Mouse (Mus musculus) heart, embryonic 12.5 days (tissue): Measurements from ENCODE around the gene Inhbb. TPM values are rescaled to one million over a fixed set of nuclear protein-coding genes. Genes with fewer than 3 reads are reported as not detected.

Experiments used
- ATAC-seq: fragments of 200-750 bp; cut with Nextera tagmentation; 2 replicates; pipeline ENCODE4 v1.8.0; 2017; ENCODE audit warnings: moderate TSS enrichment, moderate library complexity; ENCODE audit not compliant: insufficient number of reproducible peaks, low FRiP score
- H3K27ac ChIP-seq: fragments of 300-500 bp; sonication (generic); 2 replicates; pipeline ENCODE4 v1.5.1; 2016; ENCODE audit warnings: mild to moderate bottlenecking, moderate library complexity; ENCODE audit not compliant: poor library complexity, severe bottlenecking
- H3K27me3 ChIP-seq: fragments of 300-500 bp; sonication (generic); replicated peaks from 2 replicates; pipeline ENCODE4 v1.6.1; 2016; ENCODE audit warnings: mild to moderate bottlenecking, moderate library complexity
- H3K36me3 ChIP-seq: fragments of 300-500 bp; sonication (generic); 2 replicates; pipeline ENCODE4 v1.6.1; 2016; ENCODE audit warnings: mild to moderate bottlenecking, moderate library complexity
- H3K4me1 ChIP-seq: fragments of 300-500 bp; sonication (generic); replicated peaks from 2 replicates; pipeline ENCODE4 v1.6.1; 2016; ENCODE audit warnings: mild to moderate bottlenecking
- H3K4me2 ChIP-seq: fragments of 300-500 bp; sonication (generic); 2 replicates; pipeline ENCODE4 v1.6.1; 2016; ENCODE audit warnings: mild to moderate bottlenecking, moderate library complexity
- H3K4me3 ChIP-seq: fragments of 300-500 bp; sonication (generic); 2 replicates; pipeline ENCODE4 v1.5.1; 2016; ENCODE audit warnings: mild to moderate bottlenecking
- H3K9ac ChIP-seq: fragments of 300-500 bp; sonication (generic); 2 replicates; pipeline ENCODE4 v1.6.1; 2016; ENCODE audit warnings: mild to moderate bottlenecking, moderate library complexity
- H3K9me3 ChIP-seq: fragments of 300-500 bp; sonication (generic); replicated peaks from 2 replicates; pipeline ENCODE4 v1.6.1; 2016; ENCODE audit warnings: mild to moderate bottlenecking, moderate library complexity
- WGBS: fragments of 180-500 bp; shearing (Covaris S2); methylation state at CpG from one replicate; pipeline ENCODE4 v1.1.7; 2016; 5-methylcytosine and 5-hydroxymethylcytosine counted together
- polyA plus RNA-seq: library from polyadenylated mRNA; unstranded; fragments of >200 nt; fragmentation: Nextera tagmentation; extraction: Ambion mirVana; gene quantifications from 2 replicates; pipeline ENCODE4 v1.2.1, GENCODE M21; 2016

The Inhbb gene
- polyA plus RNA-seq, 1 experiment from 2014 or later, result 0.26 TPM

- 73% methylated on average over 5 of the region's 5 CpGs for WGBS
- no peak overlapping the region for H3K27ac ChIP-seq
- ATAC-seq, result no peak
- no peak overlapping the region for H3K4me3 ChIP-seq
- H3K9me3 ChIP-seq, result no peaks in the 10 kb centered on the region
- H3K36me3 ChIP-seq, result no peaks in the 10 kb centered on the region
- H3K4me2 ChIP-seq, result no peak overlapping the region
- no peak overlapping the region for H3K9ac ChIP-seq
- no peaks in the 10 kb centered on the region for H3K4me1 ChIP-seq
- peaks cover 9% of the 10 kb centered on the region; the same call in 1 of the 2 replicates for H3K27me3 ChIP-seq
Observed at GRCm38 (mm10) chr1:119375376-119375775, 46.7 kb downstream of the Inhbb start.

- no peaks in the 10 kb centered on the region for H3K36me3 ChIP-seq
- no peak overlapping the region for H3K27ac ChIP-seq
- H3K4me1 ChIP-seq, result no peaks in the 10 kb centered on the region
- H3K9me3 ChIP-seq, result no peaks in the 10 kb centered on the region; the same call in 1 of the 2 replicates
- 82% methylated on average over 12 of the region's 12 CpGs for WGBS
- no peak overlapping the region for H3K9ac ChIP-seq
- no peak overlapping the region for H3K4me3 ChIP-seq
- ATAC-seq, result no peak
- no peaks in the 10 kb centered on the region for H3K27me3 ChIP-seq
- no peak overlapping the region for H3K4me2 ChIP-seq
Observed at GRCm38 (mm10) chr1:119367546-119367945, 54.5 kb downstream of the Inhbb start.

GRCm38 (mm10) chr1:119366315-119366714, 55.7 kb downstream of the Inhbb start:
- Histone ChIP-seq H3K9ac (no peak overlapping the region), H3K9me3 (peaks cover 8% of the 10 kb centered on the region; the same call in 1 of the 2 replicates), H3K4me2 (no peak overlapping the region), H3K4me1 (no peaks in the 10 kb centered on the region), H3K27ac (no peak overlapping the region), H3K4me3 (no peak overlapping the region), H3K27me3 (no peaks in the 10 kb centered on the region), H3K36me3 (no peaks in the 10 kb centered on the region)
- 60% methylated on average over 6 of the region's 6 CpGs for WGBS
- no peak for ATAC-seq

Other genes with a start within 250 kb of the Inhbb start
- gene Ralb, start 82.5 kb upstream of the Inhbb start, polyA plus RNA-seq, result 184 and 194 TPM in 2 replicates
- 23.2 and 24.3 TPM in 2 replicates for gene Tmem185b, start 103.9 kb upstream of the Inhbb start, polyA plus RNA-seq
- gene Epb41l5, start 226.8 kb upstream of the Inhbb start, polyA plus RNA-seq, result 22.2 and 23.6 TPM in 2 replicates